Mouse (Mus musculus): ENCODE results near the gene Ambp. TPM values are rescaled to one million over a fixed set of nuclear protein-coding genes. Genes with fewer than 3 reads are reported as not detected.

Gene Ambp
- polyA plus RNA-seq, 1 experiment, result not detected

GRCm38 (mm10) chr4:63186281-63186870, 31.8 kb upstream of the Ambp start:
- Histone ChIP-seq H3K36me3 (ENCODE audit: control insufficient read depth, insufficient read depth) (no peaks in the 10 kb centered on the region), H3K4me3 (ENCODE audit: insufficient read depth, poor library complexity, severe bottlenecking) (no peak overlapping the region), H3K79me2 (ENCODE audit: control insufficient read depth, insufficient read depth) (no peaks in the 10 kb centered on the region), H3K79me3 (ENCODE audit: low read depth) (no peaks in the 10 kb centered on the region), H3ac (ENCODE audit: control insufficient read depth, insufficient read length, low read depth) (no peak overlapping the region), H3K27me3 (ENCODE audit: control insufficient read depth, insufficient read depth, insufficient read length) (peaks cover 32% of the 10 kb centered on the region)
- no peak for TF ChIP-seq MYOG (IDR thresholded peaks at IDR 0.05; ENCODE audit: control insufficient read depth, extremely low read depth, insufficient read length)
- TF ChIP-seq MAX (IDR thresholded peaks at IDR 0.05), result no peak

DNA sequence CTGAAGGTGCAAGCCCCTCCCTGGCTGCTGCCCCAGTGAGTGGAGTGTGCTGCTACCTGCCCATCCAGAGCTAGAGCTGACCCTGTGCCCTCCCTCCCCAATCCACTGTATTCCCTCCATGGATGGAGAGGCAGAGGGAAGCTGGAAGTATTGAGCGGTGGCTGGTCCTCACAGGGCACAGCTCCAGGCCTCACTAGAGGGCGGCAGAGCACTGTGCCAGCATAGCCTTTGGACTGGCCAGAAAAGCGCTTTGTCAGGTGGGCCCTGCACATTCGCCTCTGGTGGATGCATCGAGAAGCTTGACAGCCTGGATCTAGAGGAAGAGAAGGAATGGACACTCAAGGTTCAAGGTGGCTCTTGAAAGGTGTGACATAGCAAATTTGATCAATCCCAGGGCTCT, 27.0 kb upstream of the Ambp start:
- Histone ChIP-seq H3K4me3 (ENCODE audit: insufficient read depth, poor library complexity, severe bottlenecking) (no peak overlapping the region), H3K79me2 (ENCODE audit: control insufficient read depth, insufficient read depth) (no peaks in the 10 kb centered on the region), H3ac (ENCODE audit: control insufficient read depth, insufficient read length, low read depth) (no peak overlapping the region), H3K36me3 (ENCODE audit: control insufficient read depth, insufficient read depth) (no peaks in the 10 kb centered on the region), H3K79me3 (ENCODE audit: low read depth) (no peaks in the 10 kb centered on the region), H3K27me3 (ENCODE audit: control insufficient read depth, insufficient read depth, insufficient read length) (peaks cover 13% of the 10 kb centered on the region)
- no peak for TF ChIP-seq FOSL1 (IDR thresholded peaks at IDR 0.05; ENCODE audit: insufficient read depth, low read length, poor library complexity, severe bottlenecking)
- TF ChIP-seq MYOG (IDR thresholded peaks at IDR 0.05; ENCODE audit: control insufficient read depth, extremely low read depth, insufficient read length), result no peak
- no peak for TF ChIP-seq MYOD1 (IDR thresholded peaks at IDR 0.05; ENCODE audit: control insufficient read depth, insufficient read length, low read depth)
- TF ChIP-seq CEBPB (IDR thresholded peaks at IDR 0.05; ENCODE audit: low read depth), result no peak
- TF ChIP-seq CTCF (IDR thresholded peaks at IDR 0.05; ENCODE audit: control insufficient read depth, insufficient read depth, insufficient read length), result no peak
- no peak for TF ChIP-seq MAX (IDR thresholded peaks at IDR 0.05)
- TF ChIP-seq USF1 (IDR thresholded peaks at IDR 0.05; ENCODE audit: low read depth), result no peak

- Histone ChIP-seq H3K36me3 (ENCODE audit: control insufficient read depth, insufficient read depth) (no peaks in the 10 kb centered on the region), H3ac (ENCODE audit: control insufficient read depth, insufficient read length, low read depth) (no peak within 1 kb of the TSS), H3K27me3 (ENCODE audit: control insufficient read depth, insufficient read depth, insufficient read length) (peaks cover 14% of the 10 kb centered on the region), H3K79me2 (ENCODE audit: control insufficient read depth, insufficient read depth) (no peaks in the 10 kb centered on the region), H3K4me3 (ENCODE audit: insufficient read depth, poor library complexity, severe bottlenecking) (no peak within 1 kb of the TSS), H3K79me3 (ENCODE audit: low read depth) (no peaks in the 10 kb centered on the region)
- no peak for TF ChIP-seq MYOD1 (IDR thresholded peaks at IDR 0.05; ENCODE audit: control insufficient read depth, insufficient read length, low read depth)
- TF ChIP-seq CEBPB (IDR thresholded peaks at IDR 0.05; ENCODE audit: low read depth), result no peak
- no peak for TF ChIP-seq MYOG (IDR thresholded peaks at IDR 0.05; ENCODE audit: control insufficient read depth, extremely low read depth, insufficient read length)
- no peak for TF ChIP-seq CTCF (IDR thresholded peaks at IDR 0.05; ENCODE audit: control insufficient read depth, insufficient read depth, insufficient read length)
- no peak for TF ChIP-seq MAX (IDR thresholded peaks at IDR 0.05)
- no peak for TF ChIP-seq USF1 (IDR thresholded peaks at IDR 0.05; ENCODE audit: low read depth)
- TF ChIP-seq FOSL1 (IDR thresholded peaks at IDR 0.05; ENCODE audit: insufficient read depth, low read length, poor library complexity, severe bottlenecking), result no peak
These were observed 17.5 kb upstream of the Ambp start, which contains the start of gene Kif12 for GRCm38 (mm10) chr4:63171969-63172685. Gene Kif12 (minus strand): TSS chr4:63172131.

DNA sequence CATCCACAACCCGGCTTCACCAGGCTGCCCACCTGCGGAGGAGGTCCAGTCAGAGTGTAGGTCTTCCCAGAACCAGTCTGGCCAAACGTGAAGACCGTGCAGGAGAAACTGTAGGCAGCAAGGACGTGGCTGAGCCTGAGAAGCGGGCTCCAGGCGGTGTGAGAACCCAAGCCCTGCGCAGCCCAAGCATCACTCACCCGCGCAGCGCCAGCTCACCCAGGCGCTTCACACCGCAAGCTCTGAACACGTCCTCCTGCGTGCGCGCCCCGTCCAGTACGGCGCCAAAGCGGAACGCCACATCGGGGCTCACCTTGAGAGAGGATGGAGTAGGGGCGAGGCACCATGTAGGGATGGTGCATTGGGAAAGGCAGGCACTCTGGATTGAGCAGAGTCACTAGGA, 16.5 kb upstream of the Ambp start:
- peaks cover 24% of the 10 kb centered on the region for H3K27me3 ChIP-seq (ENCODE audit: control insufficient read depth, insufficient read depth, insufficient read length)
- no peaks in the 10 kb centered on the region for H3K36me3 ChIP-seq (ENCODE audit: control insufficient read depth, insufficient read depth)
- no peaks in the 10 kb centered on the region for H3K79me3 ChIP-seq (ENCODE audit: low read depth)
- TF ChIP-seq MYOD1 (IDR thresholded peaks at IDR 0.05; ENCODE audit: control insufficient read depth, insufficient read length, low read depth) (no peak), USF1 (IDR thresholded peaks at IDR 0.05; ENCODE audit: low read depth) (no peak), CEBPB (IDR thresholded peaks at IDR 0.05; ENCODE audit: low read depth) (no peak), MAX (IDR thresholded peaks at IDR 0.05) (no peak), FOSL1 (IDR thresholded peaks at IDR 0.05; ENCODE audit: insufficient read depth, low read length, poor library complexity, severe bottlenecking) (no peak), CTCF (IDR thresholded peaks at IDR 0.05; ENCODE audit: control insufficient read depth, insufficient read depth, insufficient read length) (no peak), MYOG (IDR thresholded peaks at IDR 0.05; ENCODE audit: control insufficient read depth, extremely low read depth, insufficient read length) (no peak)
- H3K4me3 ChIP-seq (ENCODE audit: insufficient read depth, poor library complexity, severe bottlenecking), result no peak overlapping the region
- no peaks in the 10 kb centered on the region for H3K79me2 ChIP-seq (ENCODE audit: control insufficient read depth, insufficient read depth)
- no peak overlapping the region for H3ac ChIP-seq (ENCODE audit: control insufficient read depth, insufficient read length, low read depth)

- H3K27me3 ChIP-seq (ENCODE audit: control insufficient read depth, insufficient read depth, insufficient read length), result peaks cover 27% of the 10 kb centered on the region
- TF ChIP-seq MYOG (IDR thresholded peaks at IDR 0.05; ENCODE audit: control insufficient read depth, extremely low read depth, insufficient read length), result no peak
- TF ChIP-seq MYOD1 (IDR thresholded peaks at IDR 0.05; ENCODE audit: control insufficient read depth, insufficient read length, low read depth), result no peak
- no peak for TF ChIP-seq FOSL1 (IDR thresholded peaks at IDR 0.05; ENCODE audit: insufficient read depth, low read length, poor library complexity, severe bottlenecking)
- TF ChIP-seq MAX (IDR thresholded peaks at IDR 0.05), result no peak
- TF ChIP-seq CTCF (IDR thresholded peaks at IDR 0.05; ENCODE audit: control insufficient read depth, insufficient read depth, insufficient read length), result no peak
- no peak for TF ChIP-seq USF1 (IDR thresholded peaks at IDR 0.05; ENCODE audit: low read depth)
- TF ChIP-seq CEBPB (IDR thresholded peaks at IDR 0.05; ENCODE audit: low read depth), result no peak
These were observed 15.5 kb upstream of the Ambp start for GRCm38 (mm10) chr4:63170061-63170460.

More at GRCm38 (mm10) chr4:63170061-63170460, 15.5 kb upstream of the Ambp start:
- Histone ChIP-seq H3K36me3 (ENCODE audit: control insufficient read depth, insufficient read depth) (no peaks in the 10 kb centered on the region), H3K79me3 (ENCODE audit: low read depth) (no peaks in the 10 kb centered on the region), H3K79me2 (ENCODE audit: control insufficient read depth, insufficient read depth) (no peaks in the 10 kb centered on the region), H3K4me3 (ENCODE audit: insufficient read depth, poor library complexity, severe bottlenecking) (no peak overlapping the region), H3ac (ENCODE audit: control insufficient read depth, insufficient read length, low read depth) (no peak overlapping the region)
